Mouse (Mus musculus): ENCODE results near the gene Gstt1. TPM values are rescaled to one million over a fixed set of nuclear protein-coding genes. Genes with fewer than 3 reads are reported as not detected.
A peak's percentile ranks its signal among the peaks of the same experiment; 100 is the strongest.
"Not testable (repeated sequence)": the region's sequence is repeated elsewhere in the genome, so short reads cannot be mapped to it uniquely, and the experiment has no call there.

Gstt1 gene
- total RNA-seq (2014; rRNA removed) = 22.6 and 37.1 TPM in 2 replicates
- 21.4 and 26.2 TPM in 2 replicates for polyA plus RNA-seq (2015; fragmentation: Nextera tagmentation; extraction: Ambion mirVana)

GRCm38 (mm10) chr10:75798176-75798696 lies at the start of gene Gstt1:
Gene Gstt1 (minus strand): TSS chr10:75798584.
- Histone ChIP-seq H3K36me3 (ENCODE audit: insufficient read depth, low read length) (no peaks in the 10 kb centered on the region), H3K4me3 (ENCODE audit: low read depth, low read length) (peak within 1 kb of the TSS; percentile 35), H3K27ac (ENCODE audit: low read depth, low read length) (peak within 1 kb of the TSS; percentile 34), H3K27me3 (ENCODE audit: insufficient read depth, low read length) (peaks cover 5% of the 10 kb centered on the region; the same call in 1 of the 2 replicates), H3K9me3 (ENCODE audit: low read length) (no peaks in the 10 kb centered on the region), H3K9ac (replicated peaks; ENCODE audit: low read length, poor library complexity, severe bottlenecking) (peak within 1 kb of the TSS; percentile 51), H3K4me2 (ENCODE audit: low read depth, low read length, poor library complexity, severe bottlenecking) (peak within 1 kb of the TSS; percentile 55), H3K4me1 (ENCODE audit: insufficient read depth, low read length) (peaks cover 11% of the 10 kb centered on the region; the same call in 1 of the 2 replicates)
- no peak for ATAC-seq (ENCODE audit: low FRiP score)
- 0 out of 2 replicates have a peak, but pooled peaks have one; percentile 6 for TF ChIP-seq CTCF (IDR thresholded peaks at IDR 0.05)
- peak; percentile 41 for DNase-seq (ENCODE audit: low spot score)
- WGBS = 1% methylated on average over 18 of the region's 18 CpGs

- no peak for DNase-seq (ENCODE audit: low spot score)
- no peak for ATAC-seq (ENCODE audit: low FRiP score)
- no peak for TF ChIP-seq CTCF (IDR thresholded peaks at IDR 0.05)
- Histone ChIP-seq H3K9me3 (ENCODE audit: low read length) (no peaks in the 10 kb centered on the region), H3K36me3 (ENCODE audit: insufficient read depth, low read length) (no peaks in the 10 kb centered on the region), H3K4me3 (ENCODE audit: low read depth, low read length) (no peak overlapping the region), H3K4me1 (ENCODE audit: insufficient read depth, low read length) (no peaks in the 10 kb centered on the region), H3K27me3 (ENCODE audit: insufficient read depth, low read length) (no peaks in the 10 kb centered on the region), H3K9ac (replicated peaks; ENCODE audit: low read length, poor library complexity, severe bottlenecking) (no peak overlapping the region), H3K27ac (ENCODE audit: low read depth, low read length) (no peak overlapping the region), H3K4me2 (ENCODE audit: low read depth, low read length, poor library complexity, severe bottlenecking) (no peak overlapping the region)
- 82% methylated on average over 6 of the region's 6 CpGs for WGBS
These were observed 47.0 kb upstream of the Gstt1 start for GRCm38 (mm10) chr10:75845306-75845930.

- Histone ChIP-seq H3K4me2 (ENCODE audit: low read depth, low read length, poor library complexity, severe bottlenecking) (no peak overlapping the region), H3K9ac (replicated peaks; ENCODE audit: low read length, poor library complexity, severe bottlenecking) (no peak overlapping the region), H3K27me3 (ENCODE audit: insufficient read depth, low read length) (no peaks in the 10 kb centered on the region), H3K27ac (ENCODE audit: low read depth, low read length) (no peak overlapping the region), H3K9me3 (ENCODE audit: low read length) (no peaks in the 10 kb centered on the region), H3K4me1 (ENCODE audit: insufficient read depth, low read length) (no peaks in the 10 kb centered on the region), H3K4me3 (ENCODE audit: low read depth, low read length) (no peak overlapping the region), H3K36me3 (ENCODE audit: insufficient read depth, low read length) (no peaks in the 10 kb centered on the region)
- TF ChIP-seq CTCF (IDR thresholded peaks at IDR 0.05) = 0 out of 2 replicates have a peak, but pooled peaks have one; percentile 4
- ATAC-seq (ENCODE audit: low FRiP score) = no peak
- WGBS = 27% methylated on average over 1 of the region's 1 CpGs
- DNase-seq (ENCODE audit: low spot score) = no peak
These were observed 46.4 kb upstream of the Gstt1 start for GRCm38 (mm10) chr10:75844800-75845199.

GRCm38 (mm10) chr10:75843898-75844297 lies 45.5 kb upstream of the Gstt1 start:
- H3K27me3 ChIP-seq (ENCODE audit: insufficient read depth, low read length); H3K9ac ChIP-seq (replicated peaks; ENCODE audit: low read length, poor library complexity, severe bottlenecking); H3K9me3 ChIP-seq (ENCODE audit: low read length); ATAC-seq (ENCODE audit: low FRiP score); H3K4me3 ChIP-seq (ENCODE audit: low read depth, low read length); DNase-seq (ENCODE audit: low spot score); H3K4me2 ChIP-seq (ENCODE audit: low read depth, low read length, poor library complexity, severe bottlenecking); H3K4me1 ChIP-seq (ENCODE audit: insufficient read depth, low read length); H3K27ac ChIP-seq (ENCODE audit: low read depth, low read length); H3K36me3 ChIP-seq (ENCODE audit: insufficient read depth, low read length): not testable (repeated sequence)
- 80% methylated on average over 6 of the region's 6 CpGs for WGBS

- Histone ChIP-seq H3K36me3 (ENCODE audit: insufficient read depth, low read length) (no peaks in the 10 kb centered on the region), H3K27me3 (ENCODE audit: insufficient read depth, low read length) (0 out of 2 replicates have a peak, but pooled peaks cover 2% of the 10 kb centered on the region), H3K27ac (ENCODE audit: low read depth, low read length) (no peak overlapping the region), H3K9me3 (ENCODE audit: low read length) (no peaks in the 10 kb centered on the region), H3K4me2 (ENCODE audit: low read depth, low read length, poor library complexity, severe bottlenecking) (no peak overlapping the region), H3K4me1 (ENCODE audit: insufficient read depth, low read length) (no peaks in the 10 kb centered on the region), H3K9ac (replicated peaks; ENCODE audit: low read length, poor library complexity, severe bottlenecking) (no peak overlapping the region), H3K4me3 (ENCODE audit: low read depth, low read length) (no peak overlapping the region)
- ATAC-seq (ENCODE audit: low FRiP score) (no peak), DNase-seq (ENCODE audit: low spot score) (no peak)
- no peak for TF ChIP-seq CTCF (IDR thresholded peaks at IDR 0.05)
- 86% methylated on average over 10 of the region's 10 CpGs for WGBS
These were observed 40.7 kb upstream of the Gstt1 start for GRCm38 (mm10) chr10:75839092-75839491.

- peak within 1 kb of the TSS; percentile 76 for H3K27ac ChIP-seq (ENCODE audit: low read depth, low read length)
- H3K4me3 ChIP-seq (ENCODE audit: low read depth, low read length) = peak within 1 kb of the TSS; percentile 39
- no peaks in the 10 kb centered on the region for H3K36me3 ChIP-seq (ENCODE audit: insufficient read depth, low read length)
- under 1% methylated on average over 21 of the region's 21 CpGs for WGBS
- H3K27me3 ChIP-seq (ENCODE audit: insufficient read depth, low read length) = peaks cover 9% of the 10 kb centered on the region
- no peaks in the 10 kb centered on the region for H3K9me3 ChIP-seq (ENCODE audit: low read length)
- peak within 1 kb of the TSS; percentile 61 for H3K9ac ChIP-seq (replicated peaks; ENCODE audit: low read length, poor library complexity, severe bottlenecking)
- DNase-seq (ENCODE audit: low spot score) (peak; percentile 96), ATAC-seq (ENCODE audit: low FRiP score) (peak; percentile 88)
- peak within 1 kb of the TSS; percentile 54 for H3K4me2 ChIP-seq (ENCODE audit: low read depth, low read length, poor library complexity, severe bottlenecking)
- TF ChIP-seq CTCF (IDR thresholded peaks at IDR 0.05) = peak; percentile 60
- H3K4me1 ChIP-seq (ENCODE audit: insufficient read depth, low read length) = no peaks in the 10 kb centered on the region
These were observed 38.9 kb upstream of the Gstt1 start, which contains the start of gene Gstt2 for GRCm38 (mm10) chr10:75837248-75837759. Gene Gstt2 (minus strand): TSS chr10:75837424.

Data from midbrain, postnatal 0 days (tissue).